Mouse (Mus musculus): Measurements from ENCODE around the gene Gm5624.
"Not testable (repeated sequence)": the region's sequence is repeated elsewhere in the genome, so short reads cannot be mapped to it uniquely, and the experiment has no call there.

Gene Gm5624

DNA sequence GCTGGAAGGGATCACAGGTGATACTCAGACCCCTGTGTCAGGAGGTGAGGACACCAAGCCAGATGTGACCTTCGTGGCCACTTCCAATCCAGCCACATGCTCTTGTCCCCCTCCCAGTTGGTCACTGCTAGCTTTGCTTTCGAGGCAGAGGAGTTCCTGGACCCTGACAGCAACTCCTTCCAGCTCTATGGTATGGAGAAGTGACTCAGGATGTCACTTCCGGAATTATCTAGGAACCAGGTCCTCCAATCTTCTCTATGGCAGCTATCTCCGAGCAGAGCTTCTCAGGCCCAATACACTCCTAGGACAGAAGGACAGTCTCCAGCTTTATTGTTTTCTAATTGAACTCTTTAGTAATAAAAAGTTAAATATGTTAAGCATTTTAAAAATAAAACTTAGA is at the start of gene Gm5624:
TSS of gene Gm5624 (minus strand) at position 202 of the 400 bp plus-strand sequence.
- DNase-seq: not testable (repeated sequence)

DNA sequence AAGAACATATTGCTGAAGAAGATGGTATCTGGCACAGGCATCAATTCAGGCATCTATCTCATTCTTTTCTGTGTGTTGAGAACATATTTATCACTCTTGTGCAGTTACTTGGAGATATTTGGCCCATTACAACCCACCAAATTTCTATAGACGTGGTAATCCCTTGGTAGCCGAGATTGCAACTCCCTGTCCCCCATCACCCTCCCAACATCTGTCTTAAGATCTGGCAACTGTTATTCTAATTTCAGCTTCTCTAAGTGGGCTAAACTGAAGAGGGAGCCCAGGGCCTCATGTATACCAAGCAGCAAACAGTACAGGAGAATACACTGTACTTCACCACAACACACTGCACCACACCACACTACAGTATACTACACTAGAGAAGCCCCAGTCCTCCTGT is 36.0 kb downstream of the Gm5624 start:
- not testable (repeated sequence) for DNase-seq

DNA sequence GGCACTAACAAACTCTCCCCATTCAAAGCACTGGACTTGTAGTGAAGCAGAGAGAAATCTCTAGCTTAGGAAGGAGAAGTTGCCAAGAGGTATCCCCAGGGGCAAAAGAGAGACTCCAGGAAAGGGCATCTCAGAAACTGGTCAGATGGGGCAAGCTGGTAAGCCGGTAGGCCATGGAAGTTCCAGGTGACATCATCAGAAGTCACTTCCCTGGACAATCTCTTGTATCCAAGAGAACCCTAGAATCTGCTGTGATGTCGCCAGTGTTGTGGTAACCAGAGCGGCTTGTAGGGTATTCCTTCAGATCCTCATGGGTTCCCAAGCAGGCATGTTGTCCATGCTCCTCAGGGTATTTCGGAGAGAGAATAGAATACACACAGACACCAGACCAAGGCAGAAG is 44.9 kb downstream of the Gm5624 start, which contains the start of gene Gm8247:
TSS of gene Gm8247 (plus strand) at position 301 of the 400 bp plus-strand sequence.
- not testable (repeated sequence) for DNase-seq

DNA sequence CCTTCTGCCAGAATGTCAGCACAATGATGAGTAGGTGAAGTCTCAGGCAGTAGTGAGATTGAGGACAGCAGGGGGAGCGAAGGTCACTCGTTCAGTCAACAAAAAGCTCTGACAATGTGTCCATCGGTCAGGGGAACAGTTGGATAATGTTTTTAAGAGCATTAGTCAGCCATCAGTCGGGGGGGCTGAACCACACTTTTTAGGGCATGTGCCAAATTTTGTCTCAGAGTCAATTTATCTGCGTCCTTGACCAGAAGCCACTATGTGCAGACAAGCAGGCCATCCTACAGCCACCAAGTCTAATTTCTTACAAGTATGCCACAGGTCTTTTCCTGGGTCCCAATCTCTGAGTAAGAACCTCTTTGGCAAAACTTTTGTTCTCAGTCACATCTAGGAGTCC is 79.8 kb downstream of the Gm5624 start:
- DNase-seq: not testable (repeated sequence)

DNA sequence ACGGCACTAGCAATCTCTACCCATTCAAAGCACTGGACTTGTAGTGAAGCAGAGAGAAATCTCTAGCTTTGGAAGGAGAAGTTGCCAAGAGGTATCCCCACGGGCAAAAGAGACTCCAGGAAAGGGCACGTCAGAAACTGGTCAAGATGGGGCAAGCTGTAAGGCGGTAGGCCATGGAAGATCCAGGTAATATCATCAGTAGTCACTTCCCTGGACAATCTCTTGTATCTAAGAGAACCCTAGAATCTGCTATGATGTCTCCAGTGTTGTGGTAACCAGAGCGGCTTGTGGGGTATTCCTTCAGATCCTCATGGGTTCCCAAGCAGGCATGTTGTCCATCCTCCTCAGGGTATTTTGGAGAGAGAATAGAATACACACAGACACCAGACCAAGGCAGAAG is 109.8 kb downstream of the Gm5624 start, which contains the start of gene Gm17093:
TSS of gene Gm17093 (plus strand) at position 301 of the 400 bp plus-strand sequence.
- DNase-seq: not testable (repeated sequence)
